Mouse (Mus musculus): ENCODE results near the gene Gm42417. TPM values are rescaled to one million over a fixed set of nuclear protein-coding genes. Genes with fewer than 3 reads are reported as not detected.

Gene Gm42417
- not detected for total RNA-seq (2023)

DNA sequence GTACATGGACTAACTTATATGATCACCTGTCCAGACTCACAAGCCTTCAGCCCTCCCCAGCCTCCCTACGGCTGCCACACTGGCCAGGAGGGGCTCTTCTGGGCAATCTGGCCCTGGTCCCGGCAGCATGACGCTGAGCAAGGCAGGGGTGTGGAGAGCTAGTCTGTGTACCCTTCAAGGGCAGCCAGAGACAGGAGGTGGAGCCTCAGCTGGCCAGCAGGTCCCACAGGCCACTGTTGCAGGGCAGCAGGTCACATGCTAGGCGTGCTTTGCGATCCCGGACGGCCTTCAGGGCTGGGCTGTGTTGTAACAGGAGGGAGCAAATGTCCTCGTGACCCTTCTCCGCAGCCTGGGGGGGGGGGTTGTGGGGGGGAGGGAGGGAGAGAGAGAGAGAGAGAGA, at the start of gene Gm42417:
Gene Gm42417 (minus strand): TSS at position 244 of the 400 bp plus-strand sequence.

DNA sequence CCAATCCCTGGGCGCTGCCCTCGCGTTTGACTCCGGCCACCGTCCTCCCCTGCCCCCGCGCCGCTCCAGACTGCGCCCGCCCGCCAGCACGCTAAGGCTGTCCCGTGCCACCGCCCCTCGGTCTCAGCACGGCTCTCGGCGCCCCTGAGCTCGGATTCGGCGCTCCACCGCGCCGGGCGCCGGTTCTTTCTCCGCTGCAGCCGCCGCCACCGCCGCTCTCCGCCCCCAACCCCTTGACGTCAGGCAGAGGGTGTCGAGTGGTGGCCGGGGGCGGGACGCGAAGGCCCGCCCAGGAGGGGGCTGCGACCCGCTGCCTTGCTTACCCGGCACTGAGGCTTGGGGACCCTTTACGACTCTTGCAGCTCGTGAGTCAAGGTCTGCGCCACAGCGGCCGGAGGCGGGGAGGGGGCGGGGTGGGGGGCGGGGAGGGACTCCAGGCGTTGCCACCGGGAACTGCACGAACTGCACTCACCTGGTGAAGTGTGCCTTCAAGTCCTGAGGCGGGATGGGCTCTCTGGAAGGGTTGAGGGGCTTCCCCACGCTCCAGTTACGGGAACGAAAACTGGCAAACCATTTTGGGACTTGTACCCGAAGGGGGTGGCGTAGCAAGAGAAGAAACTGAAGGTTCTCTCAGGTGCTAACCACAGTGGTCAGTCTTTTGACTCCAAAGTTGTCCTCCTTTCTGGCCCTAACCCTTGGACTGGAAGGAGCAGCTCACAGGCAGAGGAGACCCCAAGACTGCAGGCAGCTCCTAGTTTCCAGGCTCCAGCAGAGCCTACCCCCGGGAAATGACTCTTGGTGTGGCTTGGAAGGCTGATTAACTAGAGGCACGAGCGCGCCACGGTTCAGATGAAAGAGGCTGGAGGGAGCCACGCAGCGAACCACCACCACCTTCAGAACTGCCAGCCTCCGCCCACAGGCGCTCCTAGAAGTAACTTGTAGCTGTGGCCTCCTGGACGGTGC, 19.1 kb upstream of the Gm42417 start, which contains the start of gene Sema4c:
Gene Sema4c (minus strand): TSS at position 319 of the 963 bp plus-strand sequence.

DNA sequence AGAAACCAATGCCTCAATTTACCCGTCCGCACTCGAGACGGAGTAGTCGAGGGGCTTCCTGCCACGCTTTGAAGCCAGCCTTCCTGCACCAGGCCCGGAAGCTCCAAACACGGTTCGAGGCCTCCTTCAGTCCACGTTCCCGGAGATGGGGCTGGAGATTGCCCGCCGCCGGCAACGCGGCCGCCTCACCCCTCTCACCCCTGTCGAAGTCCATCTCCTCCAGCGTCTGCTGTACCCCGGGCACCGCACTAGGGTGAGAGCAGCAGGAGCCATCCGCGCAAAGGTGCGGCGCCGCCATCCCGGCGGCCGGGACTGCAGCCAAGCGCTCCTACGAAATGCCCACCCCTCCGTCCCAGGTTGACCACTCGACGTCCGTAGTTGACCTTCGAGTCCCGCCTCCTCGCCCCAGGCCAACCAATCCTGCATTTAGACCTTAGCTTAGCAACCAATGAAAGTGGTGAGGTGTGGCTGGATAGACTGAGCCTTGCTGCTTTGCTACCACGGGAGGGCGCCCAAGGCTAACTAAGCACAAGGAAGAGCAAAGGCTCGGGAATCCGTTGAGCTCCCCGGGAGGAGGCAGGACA, 7.8 kb upstream of the Gm42417 start, which contains the start of gene Ankrd39:
Gene Ankrd39 (minus strand): TSS at position 558 of the 584 bp plus-strand sequence.

GRCm38 (mm10) chr1:36536783-36537182, 2.4 kb downstream of the Gm42417 start, which contains the start of gene Ankrd23:
Gene Ankrd23, minus strand, starts transcription at chr1:36536883.

GRCm38 (mm10) chr1:36511289-36512021, 27.8 kb downstream of the Gm42417 start, which contains the start of gene Cnnm3:
Gene Cnnm3, plus strand, starts transcription at chr1:36511867.

Other genes starting within 250 kb of the Gm42417 start
- 906 TPM for gene Arid5a, start 231.7 kb downstream of the Gm42417 start, total RNA-seq (2023)
- 104 TPM for gene Kansl3, start 170.2 kb downstream of the Gm42417 start, total RNA-seq (2023)
- not detected for gene Fer1l5, start 167.1 kb downstream of the Gm42417 start, total RNA-seq (2023)
- 24.4 TPM for gene Lman2l, start 94.2 kb downstream of the Gm42417 start, total RNA-seq (2023)
- 24.2 TPM for gene Cnnm4, start 67.8 kb downstream of the Gm42417 start, total RNA-seq (2023)
- 39.4 TPM for gene Cnnm3, start 27.6 kb downstream of the Gm42417 start, total RNA-seq (2023)
- 22.4 TPM for gene Ankrd23, start 2.5 kb downstream of the Gm42417 start, total RNA-seq (2023)
- gene Ankrd39, start 8.0 kb upstream of the Gm42417 start, total RNA-seq (2023) = 22.5 TPM
- gene Sema4c, start 18.9 kb upstream of the Gm42417 start, total RNA-seq (2023) = 0.64 TPM
- 0.88 TPM for gene Fam178b, start 143.8 kb upstream of the Gm42417 start, total RNA-seq (2023)
- 221 TPM for gene Cox5b, start 152.0 kb upstream of the Gm42417 start, total RNA-seq (2023)
- gene 4933424G06Rik, start 170.7 kb upstream of the Gm42417 start, total RNA-seq (2023) = not detected
- 324 TPM for gene Actr1b, start 175.0 kb upstream of the Gm42417 start, total RNA-seq (2023)
- gene Zap70, start 222.4 kb upstream of the Gm42417 start, total RNA-seq (2023) = 215 TPM

All from CD4-positive naive resting alpha-beta T cell, adult 76 days (primary cell).